Mouse (Mus musculus) intestine, embryonic 14.5 days (tissue): Measurements from ENCODE around the gene Ctsd. TPM values are rescaled to one million over a fixed set of nuclear protein-coding genes. Genes with fewer than 3 reads are reported as not detected.

Source experiments
- ATAC-seq: fragments of 200-750 bp; cut with Nextera tagmentation; replicated peaks from 2 replicates; pipeline ENCODE4 v1.8.0; 2017; ENCODE audit warnings: low read depth, moderate number of reproducible peaks, moderate TSS enrichment, moderate library complexity; ENCODE audit not compliant: low FRiP score, low TSS enrichment
- DNase-seq: peaks from one replicate; pipeline ENCODE4 v3.0.0-alpha.2; 2018; ENCODE audit warnings: low spot score
- H3K27ac ChIP-seq: fragments of 300-500 bp; sonication (generic); 2 replicates; pipeline ENCODE4 v1.5.1; 2014; ENCODE audit warnings: low read depth, mild to moderate bottlenecking, control low read depth
- H3K27me3 ChIP-seq: fragments of 300-500 bp; sonication (generic); replicated peaks from 2 replicates; pipeline ENCODE4 v1.6.1; 2014; ENCODE audit warnings: low read length, control low read depth; ENCODE audit not compliant: control insufficient read depth, insufficient read depth
- H3K36me3 ChIP-seq: fragments of 300-500 bp; sonication (generic); 2 replicates; pipeline ENCODE4 v1.6.1; 2014; ENCODE audit warnings: low read length, control low read depth; ENCODE audit not compliant: control insufficient read depth, insufficient read depth
- H3K4me1 ChIP-seq: fragments of 300-500 bp; sonication (generic); replicated peaks from 2 replicates; pipeline ENCODE4 v1.6.1; 2014; ENCODE audit warnings: low read length, control low read depth, mixed read lengths; ENCODE audit not compliant: control insufficient read depth, insufficient read depth
- H3K4me2 ChIP-seq: fragments of 300-500 bp; sonication (generic); 2 replicates; pipeline ENCODE4 v1.6.1; 2014; ENCODE audit warnings: low read length
- H3K4me3 ChIP-seq: fragments of 300-500 bp; sonication (generic); 2 replicates; pipeline ENCODE4 v1.5.1; 2014; ENCODE audit warnings: low read depth, low read length, control low read depth, mixed read lengths
- H3K9ac ChIP-seq: fragments of 300-500 bp; sonication (generic); 2 replicates; pipeline ENCODE4 v1.6.1; 2014; ENCODE audit warnings: mild to moderate bottlenecking, low read length
- H3K9me3 ChIP-seq: fragments of 300-500 bp; sonication (generic); 2 replicates; pipeline ENCODE4 v1.6.1; 2016; ENCODE audit warnings: low read length, control low read depth; ENCODE audit not compliant: control insufficient read depth
- WGBS: fragments of 180-500 bp; shearing (Covaris S2); extraction: QIAGEN DNeasy Blood & Tissue Kit; methylation state at CpG from one replicate; pipeline ENCODE4 v1.1.7; 2014; 5-methylcytosine and 5-hydroxymethylcytosine counted together
- polyA plus RNA-seq: library from polyadenylated mRNA; unstranded; fragments of >200 nt; fragmentation: Nextera tagmentation; extraction: Ambion mirVana; gene quantifications from 2 replicates; pipeline ENCODE4 v1.2.1, GENCODE M21; 2014

The Ctsd gene
- polyA plus RNA-seq, 1 experiment from 2014 or later, result 248 TPM

DNA sequence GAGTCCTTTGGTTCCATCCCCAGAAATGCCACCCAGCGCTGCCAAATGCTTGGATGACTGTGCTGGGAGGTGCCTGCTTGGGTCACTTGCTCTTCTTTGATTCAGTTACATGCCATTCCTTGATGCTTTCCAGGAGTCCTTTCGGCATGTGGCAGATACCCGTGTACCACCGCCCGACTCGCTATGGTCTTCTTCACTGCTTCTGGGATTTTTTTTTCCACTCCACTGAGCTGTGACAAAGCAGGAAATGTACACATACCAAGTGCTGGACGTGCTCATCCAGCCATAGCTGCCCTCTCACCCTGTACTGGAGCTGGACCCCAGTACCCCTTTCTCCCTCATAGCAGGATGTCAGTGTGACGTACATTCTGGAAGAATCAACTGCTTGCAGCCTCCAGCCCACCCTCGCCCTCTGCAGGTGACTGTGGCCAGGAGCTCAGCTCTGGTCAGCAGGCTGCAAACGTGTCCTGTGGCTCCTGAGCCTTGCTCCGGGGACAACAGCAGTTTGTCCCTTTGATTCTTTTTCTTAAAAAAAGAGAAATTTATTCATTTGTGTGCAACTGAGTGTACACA, 37.9 kb upstream of the Ctsd start:
- H3K9ac ChIP-seq, result no peak overlapping the region
- H3K27ac ChIP-seq, result no peak overlapping the region
- H3K36me3 ChIP-seq, result no peaks in the 10 kb centered on the region
- H3K4me1 ChIP-seq, result peaks cover 11% of the 10 kb centered on the region
- WGBS, result 58% methylated on average over 11 of the region's 11 CpGs
- no peak overlapping the region for H3K4me3 ChIP-seq
- H3K9me3 ChIP-seq, result no peaks in the 10 kb centered on the region
- no peak for ATAC-seq
- no peaks in the 10 kb centered on the region for H3K27me3 ChIP-seq
- H3K4me2 ChIP-seq, result no peak overlapping the region
- DNase-seq, result no peak

DNA sequence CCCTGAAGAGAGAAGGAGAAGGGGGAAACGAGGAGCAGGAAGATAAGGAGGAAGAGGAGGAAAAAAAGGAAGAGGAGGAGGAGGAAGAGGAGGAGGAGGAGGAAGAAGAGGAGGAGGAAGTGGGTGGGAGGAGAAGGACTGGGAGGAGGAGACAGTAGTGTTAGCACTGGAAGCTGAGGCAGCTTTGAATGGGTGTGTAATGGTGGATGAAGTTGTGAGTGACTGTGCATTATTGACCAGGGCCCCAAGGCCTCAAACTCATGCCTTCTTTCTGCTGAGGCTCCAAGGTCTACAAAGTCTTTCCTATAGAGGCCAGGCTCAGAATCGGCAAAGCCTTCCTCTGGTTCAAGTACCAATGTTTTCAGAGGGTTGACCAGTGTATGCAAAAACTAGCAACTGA, 34.0 kb upstream of the Ctsd start:
- WGBS, result 74% methylated on average over 2 of the region's 2 CpGs
- Histone ChIP-seq H3K4me2 (no peak overlapping the region), H3K36me3 (no peaks in the 10 kb centered on the region), H3K4me1 (0 out of 2 replicates have a peak, but pooled peaks cover 3% of the 10 kb centered on the region), H3K27me3 (no peaks in the 10 kb centered on the region), H3K9ac (no peak overlapping the region), H3K27ac (no peak overlapping the region), H3K9me3 (no peaks in the 10 kb centered on the region), H3K4me3 (no peak overlapping the region)
- DNase-seq, result no peak
- no peak for ATAC-seq

DNA sequence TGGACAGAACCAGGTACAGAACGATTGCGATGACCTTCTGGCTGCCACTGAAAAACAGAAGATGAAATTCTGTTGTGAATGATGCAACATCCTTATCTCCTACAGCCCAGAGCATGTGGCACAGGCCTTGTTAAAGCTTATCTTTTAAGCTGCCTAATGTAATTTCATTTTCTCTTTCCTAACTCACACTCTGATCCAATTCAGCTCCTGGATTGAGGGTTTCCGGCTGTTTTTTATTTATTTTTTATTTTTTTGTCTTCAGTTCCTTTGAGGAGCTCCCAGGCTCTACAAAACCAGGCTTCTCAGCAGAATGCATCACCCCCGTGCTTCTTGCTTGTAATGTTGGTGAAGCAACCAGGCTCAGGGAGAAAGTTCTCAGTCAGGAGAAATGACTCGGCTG, 32.0 kb upstream of the Ctsd start:
- Histone ChIP-seq H3K4me1 (no peaks in the 10 kb centered on the region), H3K9ac (no peak overlapping the region), H3K36me3 (no peaks in the 10 kb centered on the region), H3K4me3 (no peak overlapping the region), H3K27me3 (no peaks in the 10 kb centered on the region), H3K27ac (no peak overlapping the region), H3K9me3 (no peaks in the 10 kb centered on the region), H3K4me2 (no peak overlapping the region)
- WGBS, result 79% methylated on average over 5 of the region's 5 CpGs
- DNase-seq, result no peak
- ATAC-seq, result no peak

DNA sequence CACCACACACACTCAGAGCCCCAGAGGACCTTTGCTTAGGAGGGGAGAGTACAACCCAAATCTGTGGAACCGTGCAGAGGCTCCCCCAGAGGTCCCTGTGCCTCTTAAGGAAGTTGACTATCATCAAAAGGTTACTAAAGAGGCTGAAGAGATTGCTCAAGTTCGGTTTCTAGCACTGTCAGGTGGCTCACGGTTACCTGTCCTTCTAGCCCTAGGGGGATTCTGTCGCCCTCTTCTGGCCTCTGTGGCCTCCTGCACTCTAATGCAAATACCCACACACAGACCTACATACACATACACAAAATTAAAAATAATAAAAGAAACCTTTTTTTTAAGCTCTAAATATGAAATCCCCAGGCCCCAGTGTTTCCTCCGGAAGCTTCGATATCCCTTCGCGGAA, 30.8 kb upstream of the Ctsd start:
- ATAC-seq (no peak), DNase-seq (no peak)
- Histone ChIP-seq H3K36me3 (no peaks in the 10 kb centered on the region), H3K4me2 (no peak overlapping the region), H3K9me3 (no peaks in the 10 kb centered on the region), H3K4me1 (no peaks in the 10 kb centered on the region), H3K9ac (no peak overlapping the region), H3K27me3 (no peaks in the 10 kb centered on the region), H3K27ac (no peak overlapping the region), H3K4me3 (no peak overlapping the region)
- WGBS, result 90% methylated on average over 8 of the region's 8 CpGs

DNA sequence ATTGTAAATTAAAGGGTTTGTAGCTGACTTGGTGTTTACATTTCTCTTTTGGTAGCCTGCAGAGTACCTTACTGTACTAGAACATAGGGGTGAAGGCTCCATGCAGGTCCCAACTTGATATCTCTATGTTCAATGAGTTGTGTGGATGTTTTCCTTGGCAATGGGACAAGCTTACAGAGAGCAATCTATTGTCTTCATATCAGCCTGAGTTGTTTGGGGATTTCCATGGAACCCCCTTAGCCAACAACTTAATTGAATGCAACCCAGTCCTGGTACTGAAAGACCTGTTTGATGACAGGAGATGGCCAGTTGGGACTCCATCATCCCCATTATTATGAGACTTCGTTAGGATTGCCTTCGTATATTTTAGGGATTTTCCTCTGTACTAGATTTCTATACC, 30.2 kb upstream of the Ctsd start:
- no peaks in the 10 kb centered on the region for H3K36me3 ChIP-seq
- H3K9me3 ChIP-seq, result no peaks in the 10 kb centered on the region
- no peak overlapping the region for H3K4me3 ChIP-seq
- 100% methylated on average over 2 of the region's 2 CpGs for WGBS
- H3K9ac ChIP-seq, result no peak overlapping the region
- H3K27me3 ChIP-seq, result no peaks in the 10 kb centered on the region
- no peak overlapping the region for H3K4me2 ChIP-seq
- DNase-seq (no peak), ATAC-seq (no peak)
- no peak overlapping the region for H3K27ac ChIP-seq
- no peaks in the 10 kb centered on the region for H3K4me1 ChIP-seq

DNA sequence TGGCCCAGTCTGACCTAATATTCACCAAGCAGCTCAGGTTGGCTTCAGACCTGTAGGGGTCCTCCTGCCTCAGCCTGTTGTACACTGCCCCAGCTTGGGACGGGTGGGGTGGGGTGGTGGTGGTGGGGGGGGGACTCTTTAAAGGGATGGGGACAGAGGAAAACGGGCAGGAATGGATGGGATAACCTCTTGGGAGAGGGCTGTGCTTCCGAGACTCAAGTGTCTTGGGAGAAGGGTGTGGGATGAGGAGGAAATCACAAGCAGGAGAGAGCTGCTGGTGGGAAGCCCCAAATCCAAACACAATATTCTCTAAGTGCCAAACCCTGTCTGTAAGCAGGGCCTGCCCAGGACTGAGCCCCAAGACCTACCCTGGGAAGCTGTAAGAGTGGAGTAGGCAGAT, 28.4 kb upstream of the Ctsd start:
- H3K36me3 ChIP-seq, result no peaks in the 10 kb centered on the region
- no peak for ATAC-seq
- no peak overlapping the region for H3K4me3 ChIP-seq
- H3K4me2 ChIP-seq, result no peak overlapping the region
- H3K27ac ChIP-seq, result no peak overlapping the region
- H3K9me3 ChIP-seq, result no peaks in the 10 kb centered on the region
- 75% methylated on average over 3 of the region's 3 CpGs for WGBS
- DNase-seq, result no peak
- H3K9ac ChIP-seq, result no peak overlapping the region
- no peaks in the 10 kb centered on the region for H3K27me3 ChIP-seq
- H3K4me1 ChIP-seq, result no peaks in the 10 kb centered on the region

DNA sequence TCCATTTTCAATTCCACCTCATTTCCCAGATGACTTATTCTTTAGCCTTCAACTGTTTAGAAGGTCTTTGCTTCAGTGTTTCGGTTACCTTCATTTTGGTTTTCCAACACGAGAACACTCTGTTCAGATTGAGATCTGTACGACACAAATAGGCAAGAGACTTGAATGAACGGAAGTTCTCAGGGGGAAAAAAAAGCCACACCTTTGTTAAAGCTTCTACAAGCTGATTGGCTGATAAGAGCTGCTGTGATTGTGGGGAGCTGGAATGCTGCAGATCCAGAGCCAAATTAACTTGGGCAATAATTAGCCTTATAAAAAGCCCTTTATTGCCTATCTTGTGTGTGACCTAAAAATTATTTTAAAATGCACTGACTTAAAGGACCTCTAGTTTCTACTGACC, 27.5 kb upstream of the Ctsd start:
- Histone ChIP-seq H3K4me3 (no peak overlapping the region), H3K4me2 (no peak overlapping the region), H3K27ac (no peak overlapping the region), H3K4me1 (no peaks in the 10 kb centered on the region), H3K36me3 (no peaks in the 10 kb centered on the region), H3K9me3 (no peaks in the 10 kb centered on the region), H3K27me3 (no peaks in the 10 kb centered on the region), H3K9ac (no peak overlapping the region)
- ATAC-seq, result no peak
- no peak for DNase-seq
- WGBS, result 58% methylated on average over 4 of the region's 4 CpGs

DNA sequence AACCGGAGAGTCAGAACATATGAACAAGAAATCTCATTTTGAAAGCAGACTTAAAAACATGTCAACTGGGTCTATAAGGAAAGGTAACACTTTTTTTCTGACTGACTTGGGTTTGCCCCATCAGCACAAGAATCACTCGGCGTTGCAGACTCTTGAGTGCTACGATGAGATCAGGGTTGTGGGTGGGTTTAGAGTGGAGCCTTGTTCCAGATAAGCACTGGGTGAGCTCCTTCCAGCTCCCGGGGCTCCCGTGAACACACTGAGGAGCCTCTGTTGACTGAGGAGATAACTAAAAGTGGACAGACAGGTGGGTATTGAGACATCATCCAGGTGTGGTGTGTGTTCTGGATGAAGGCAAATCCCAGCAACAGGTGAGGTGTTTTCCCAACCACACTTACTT, 25.4 kb upstream of the Ctsd start:
- DNase-seq (no peak), ATAC-seq (no peak)
- Histone ChIP-seq H3K4me2 (no peak overlapping the region), H3K9me3 (no peaks in the 10 kb centered on the region), H3K27me3 (no peaks in the 10 kb centered on the region), H3K27ac (no peak overlapping the region), H3K9ac (no peak overlapping the region), H3K4me3 (no peak overlapping the region), H3K4me1 (no peaks in the 10 kb centered on the region), H3K36me3 (no peaks in the 10 kb centered on the region)
- 84% methylated on average over 6 of the region's 6 CpGs for WGBS

DNA sequence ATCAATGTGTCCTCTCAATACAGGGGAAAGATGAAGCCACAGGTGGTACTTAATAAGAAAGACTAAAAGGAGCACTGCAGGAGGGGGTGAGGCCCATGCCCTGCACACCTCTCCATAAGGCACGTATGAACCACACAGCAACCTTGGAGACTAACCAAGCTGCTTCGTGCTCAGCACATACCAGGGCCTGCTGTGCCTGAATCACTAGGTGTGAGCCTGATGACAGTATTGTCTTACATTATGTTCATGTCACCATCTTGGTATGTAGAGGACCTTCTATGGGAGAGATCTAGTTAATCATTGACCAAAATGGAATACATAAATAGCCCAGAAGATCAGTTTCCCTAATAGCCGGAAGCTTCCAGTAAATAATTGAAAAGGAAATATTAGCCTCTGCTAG, 21.8 kb upstream of the Ctsd start:
- ATAC-seq (no peak), DNase-seq (no peak)
- Histone ChIP-seq H3K9ac (no peak overlapping the region), H3K4me1 (no peaks in the 10 kb centered on the region), H3K4me3 (no peak overlapping the region), H3K4me2 (no peak overlapping the region), H3K9me3 (no peaks in the 10 kb centered on the region), H3K36me3 (no peaks in the 10 kb centered on the region), H3K27me3 (no peaks in the 10 kb centered on the region), H3K27ac (no peak overlapping the region)
- 77% methylated on average over 3 of the region's 3 CpGs for WGBS
